Mouse (Mus musculus) layer of hippocampus, postnatal 10 days (tissue): ENCODE results near the gene Olfr723. TPM values are rescaled to one million over a fixed set of nuclear protein-coding genes. Genes with fewer than 3 reads are reported as not detected.
"Not testable (repeated sequence)": the region's sequence is repeated elsewhere in the genome, so short reads cannot be mapped to it uniquely, and the experiment has no call there.

ENCODE experiments used
- DNase-seq, 2 experiments: peaks; one replicate each; pipeline ENCODE4 v3.0.0; 2021; ENCODE audit warnings: low spot score in 2 of 2
- long read RNA-seq: library from polyadenylated mRNA; stranded (forward); transcript quantifications from one replicate; pipeline ENCODE4 v2.0.0, GENCODE M21; 2023
- total RNA-seq, 2 experiments: library from RNA; stranded (reverse); gene quantifications; 2 replicates each; pipeline ENCODE4 v1.2.3; 2021

The Olfr723 gene
- total RNA-seq, result not detected
- long read RNA-seq, result 0 reads

- not testable (repeated sequence) for DNase-seq
Measured at GRCm38 (mm10) chr14:49931687-49932086, at the start of gene Olfr723. Olfr723 (minus strand) TSS chr14:49931787.

GRCm38 (mm10) chr14:49963174-49963573, 31.6 kb upstream of the Olfr723 start, which contains the start of gene Olfr724:
Olfr724 (minus strand) TSS chr14:49963274.
- DNase-seq, result not testable (repeated sequence)

- DNase-seq, result no peak
Measured at GRCm38 (mm10) chr14:49955890-49956289, 24.3 kb upstream of the Olfr723 start.

- no peak for DNase-seq
Measured at GRCm38 (mm10) chr14:49901899-49902298, 29.7 kb downstream of the Olfr723 start, which contains the start of gene Olfr722. Olfr722 (minus strand) TSS chr14:49901999.

Other genes starting within 250 kb of the Olfr723 start
- gene Armh4, start 148.4 kb downstream of the Olfr723 start, total RNA-seq, result 10 to 100 TPM; 34.9 to 36.7 TPM
- not detected for gene Olfr722, start 29.8 kb downstream of the Olfr723 start, total RNA-seq
- gene Olfr724, start 31.5 kb upstream of the Olfr723 start, total RNA-seq, result not detected
- not detected for gene Olfr725, start 108.6 kb upstream of the Olfr723 start, total RNA-seq
- not detected for gene Olfr726, start 159.2 kb upstream of the Olfr723 start, total RNA-seq
- gene Olfr727, start 191.4 kb upstream of the Olfr723 start, total RNA-seq, result not detected
- gene Olfr728, start 210.9 kb upstream of the Olfr723 start, total RNA-seq, result not detected
- not detected for gene Olfr729, start 221.1 kb upstream of the Olfr723 start, total RNA-seq